Mouse (Mus musculus) E14TG2a.4 (cell line): ENCODE results near the gene Il25.

Experiments used
- H3K27me3 ChIP-seq: 2 replicates; pipeline ENCODE4 v1.6.1; 2014; ENCODE audit warnings: low read length, control low read depth; ENCODE audit not compliant: insufficient read depth
- H3K36me3 ChIP-seq: 2 replicates; pipeline ENCODE4 v1.6.1; 2014; ENCODE audit warnings: low read length, control low read depth; ENCODE audit not compliant: insufficient read depth
- H3K4me1 ChIP-seq: replicated peaks from 2 replicates; pipeline ENCODE4 v1.6.1; 2014; ENCODE audit warnings: low read depth, low read length, control low read depth
- H3K4me3 ChIP-seq: replicated peaks from 2 replicates; pipeline ENCODE4 v1.5.1; 2014; ENCODE audit warnings: mild to moderate bottlenecking, low read length
- H3K9me3 ChIP-seq: 2 replicates; pipeline ENCODE4 v1.6.1; 2014; ENCODE audit warnings: low read length, control low read depth
- CTCF ChIP-seq: conservative IDR thresholded peaks from 2 replicates; pipeline ENCODE4 v1.5.1; 2014; ENCODE audit warnings: low read length
- NANOG ChIP-seq: IDR thresholded peaks from 2 replicates; pipeline ENCODE4 v1.6.1; 2014; ENCODE audit warnings: borderline replicate concordance, low read length, mixed read lengths
- POU5F1 ChIP-seq: IDR thresholded peaks from 2 replicates; pipeline ENCODE4 v1.6.1; 2014; ENCODE audit warnings: low read length, borderline replicate concordance

Gene Il25

DNA sequence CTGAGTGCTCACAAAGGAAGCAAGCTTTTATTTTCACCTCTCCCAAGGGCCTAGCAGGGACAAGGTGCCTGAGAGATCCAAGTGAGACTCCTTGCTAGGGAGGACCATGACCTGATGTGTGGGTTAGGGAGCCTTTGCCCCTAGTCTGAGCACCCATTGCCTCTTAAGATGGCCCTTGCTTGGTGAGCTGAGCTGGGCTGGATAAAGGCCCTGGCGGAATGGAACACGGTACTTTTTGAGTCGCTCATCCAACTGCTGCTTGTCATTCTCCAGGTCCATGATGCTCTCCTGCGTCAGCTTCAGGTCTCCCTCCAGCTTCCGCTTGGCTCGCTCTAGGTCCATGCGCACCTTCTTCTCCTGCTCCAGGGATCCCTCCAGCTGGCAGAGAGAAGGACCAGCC lies 49.4 kb downstream of the Il25 start:
- H3K4me3 ChIP-seq = no peak overlapping the region
- H3K9me3 ChIP-seq = peaks cover 4% of the 10 kb centered on the region; the same call in 1 of the 2 replicates
- H3K36me3 ChIP-seq = no peaks in the 10 kb centered on the region
- no peak for TF ChIP-seq CTCF
- TF ChIP-seq NANOG = no peak
- no peak for TF ChIP-seq POU5F1
- H3K4me1 ChIP-seq = peaks cover 4% of the 10 kb centered on the region; the same call in 1 of the 2 replicates
- peaks cover 59% of the 10 kb centered on the region for H3K27me3 ChIP-seq
